In genomic region chr3:154597561-154597960, GRCm38 (mm10) we compare ENCODE assay signal across 8 mouse cellular contexts. TPM values are rescaled to one million over a fixed set of nuclear protein-coding genes. Genes with fewer than 3 reads are reported as not detected.
DNase-seq lines count a peak whose midpoint lies in the region; ATAC-seq and TF ChIP-seq lines count a peak whose summit lies in the region.

No protein-coding gene starts in this region.

- H3K27me3 ChIP-seq in spleen, adult 2 months (ENCODE audit: control insufficient read depth, insufficient read depth, low read length), result no peaks in the 10 kb centered on the region
- H3K27me3 ChIP-seq in embryonic facial prominence, embryonic 13.5 days, result no peaks in the 10 kb centered on the region
- no peaks in the 10 kb centered on the region for H3K27me3 ChIP-seq in kidney, embryonic 14.5 days (ENCODE audit: control insufficient read depth, insufficient read depth, low read length)
- H3K27me3 ChIP-seq in midbrain, embryonic 14.5 days (ENCODE audit: control insufficient read depth, insufficient read depth, low read length), result no peaks in the 10 kb centered on the region

- H3K9me3 ChIP-seq in embryonic facial prominence, embryonic 13.5 days, result no peaks in the 10 kb centered on the region
- no peaks in the 10 kb centered on the region for H3K9me3 ChIP-seq in kidney, embryonic 14.5 days (ENCODE audit: control insufficient read depth, low read length)
- no peaks in the 10 kb centered on the region for H3K9me3 ChIP-seq in midbrain, embryonic 14.5 days (ENCODE audit: control insufficient read depth, low read length)

- no peak for TF ChIP-seq CTCF in spleen, adult 2 months (IDR thresholded peaks at IDR 0.05; ENCODE audit: extremely low read depth, insufficient read depth, insufficient read length, insufficient replicate concordance)

- DNase-seq in spleen, adult 2 months (ENCODE audit: low read depth in 1 of 2, low spot score in 2 of 2), result no peak
- no peak for DNase-seq in spleen, adult 18-20 months
- no peak for DNase-seq in midbrain, embryonic 14.5 days
- no peak for DNase-seq in layer of hippocampus, adult 9-10 months (ENCODE audit: low spot score)
- DNase-seq in T-cell, adult 2 months (ENCODE audit: low spot score), result no peak
- no peak for DNase-seq in testis, postnatal 10 days (ENCODE audit: low spot score)

- H3K36me3 ChIP-seq in spleen, adult 2 months (ENCODE audit: control insufficient read depth, insufficient read depth, low read length), result no peaks in the 10 kb centered on the region
- peaks cover 18% of the 10 kb centered on the region for H3K36me3 ChIP-seq in embryonic facial prominence, embryonic 13.5 days
- peaks cover 11% of the 10 kb centered on the region for H3K36me3 ChIP-seq in kidney, embryonic 14.5 days (ENCODE audit: control insufficient read depth, insufficient read depth, low read length)
- H3K36me3 ChIP-seq in midbrain, embryonic 14.5 days (ENCODE audit: control insufficient read depth, insufficient read depth, low read length), result peaks cover 17% of the 10 kb centered on the region

- ATAC-seq in embryonic facial prominence, embryonic 13.5 days (ENCODE audit: insufficient number of reproducible peaks, insufficient read depth, low FRiP score, low TSS enrichment, low read depth), result no peak
- ATAC-seq in kidney, embryonic 14.5 days (ENCODE audit: low FRiP score, low TSS enrichment), result peak; percentile 38
- no peak for ATAC-seq in midbrain, embryonic 14.5 days (ENCODE audit: low FRiP score, low TSS enrichment)

- no peak for TF ChIP-seq POLR2A in spleen, adult 2 months (IDR thresholded peaks at IDR 0.05; ENCODE audit: low read depth, low read length)

- peak overlapping the region; percentile 88 for H3K9ac ChIP-seq in embryonic facial prominence, embryonic 13.5 days
- H3K9ac ChIP-seq in kidney, embryonic 14.5 days (ENCODE audit: low read depth, low read length), result peak overlapping the region; percentile 81
- H3K9ac ChIP-seq in midbrain, embryonic 14.5 days (replicated peaks; ENCODE audit: low read length), result peak overlapping the region; percentile 80; the same call in 1 of the 2 replicates

- 65% methylated on average over 7 of the region's 7 CpGs for WGBS in spleen, adult 2 months
- WGBS in embryonic facial prominence, embryonic 13.5 days, result 24% methylated on average over 7 of the region's 7 CpGs
- WGBS in kidney, embryonic 14.5 days, result 22% methylated on average over 7 of the region's 7 CpGs
- WGBS in midbrain, embryonic 14.5 days, result 45% methylated on average over 7 of the region's 7 CpGs

- H3K4me3 ChIP-seq in spleen, adult 2 months (ENCODE audit: extremely low read depth, insufficient read depth, insufficient read length), result peak overlapping the region; percentile 94; the same call in 1 of the 2 replicates
- H3K4me3 ChIP-seq in embryonic facial prominence, embryonic 13.5 days, result peak overlapping the region; percentile 88
- peak overlapping the region; percentile 83 for H3K4me3 ChIP-seq in kidney, embryonic 14.5 days (ENCODE audit: low read length)
- peak overlapping the region; percentile 82 for H3K4me3 ChIP-seq in midbrain, embryonic 14.5 days (replicated peaks; ENCODE audit: low read depth, low read length)

- peaks cover 3% of the 10 kb centered on the region; the same call in 1 of the 2 replicates for H3K4me1 ChIP-seq in spleen, adult 2 months (ENCODE audit: control insufficient read depth, insufficient read depth, insufficient read length)
- peaks cover 8% of the 10 kb centered on the region; the same call in 1 of the 2 replicates for H3K4me1 ChIP-seq in embryonic facial prominence, embryonic 13.5 days
- H3K4me1 ChIP-seq in kidney, embryonic 14.5 days (ENCODE audit: control insufficient read depth, insufficient read depth, low read length), result peaks cover 4% of the 10 kb centered on the region; the same call in 1 of the 2 replicates
- H3K4me1 ChIP-seq in midbrain, embryonic 14.5 days (ENCODE audit: control insufficient read depth, insufficient read depth, low read length), result 0 out of 2 replicates have a peak, but pooled peaks cover 9% of the 10 kb centered on the region

- H3K4me2 ChIP-seq in embryonic facial prominence, embryonic 13.5 days, result peak overlapping the region; percentile 73
- H3K4me2 ChIP-seq in kidney, embryonic 14.5 days (replicated peaks; ENCODE audit: low read depth, low read length), result peak overlapping the region; percentile 74
- peak overlapping the region; percentile 77 for H3K4me2 ChIP-seq in midbrain, embryonic 14.5 days (ENCODE audit: low read length)

- no peak overlapping the region for H3K27ac ChIP-seq in spleen, adult 2 months (ENCODE audit: insufficient read depth, low read length)
- peak overlapping the region; percentile 98 for H3K27ac ChIP-seq in embryonic facial prominence, embryonic 13.5 days
- peak overlapping the region; percentile 95 for H3K27ac ChIP-seq in kidney, embryonic 14.5 days (ENCODE audit: low read depth, low read length)
- no peak overlapping the region for H3K27ac ChIP-seq in midbrain, embryonic 14.5 days (replicated peaks; ENCODE audit: low read depth, low read length)

RNA-seq across cellular contexts. Expression of gene Tyw3, which starts 0.7 kb away (rescaled TPM):
- polyA plus RNA-seq in spleen, adult 2 months (2012; rRNA removed), result 7.5 and 8.1 TPM in 2 replicates
- 16.7 and 19.8 TPM in 2 replicates for polyA plus RNA-seq in embryonic facial prominence, embryonic 13.5 days (2015; fragmentation: Nextera tagmentation; extraction: Ambion mirVana)
- polyA plus RNA-seq in kidney, embryonic 14.5 days (2014; fragmentation: Nextera tagmentation; extraction: Ambion mirVana), result 18.6 and 21.5 TPM in 2 replicates
- 13.5 and 14.3 TPM in 2 replicates for polyA plus RNA-seq in midbrain, embryonic 14.5 days (2014; fragmentation: Nextera tagmentation; extraction: Ambion mirVana)

RNA-seq across cellular contexts. Expression of gene Cryz, which starts 1.1 kb away (rescaled TPM):
- 1.9 and 2.5 TPM in 2 replicates for polyA plus RNA-seq in spleen, adult 2 months (2012; rRNA removed)
- 22.4 and 23.7 TPM in 2 replicates for polyA plus RNA-seq in embryonic facial prominence, embryonic 13.5 days (2015; fragmentation: Nextera tagmentation; extraction: Ambion mirVana)
- 28.5 and 33.4 TPM in 2 replicates for polyA plus RNA-seq in kidney, embryonic 14.5 days (2014; fragmentation: Nextera tagmentation; extraction: Ambion mirVana)
- polyA plus RNA-seq in midbrain, embryonic 14.5 days (2014; fragmentation: Nextera tagmentation; extraction: Ambion mirVana), result 10.7 and 13.9 TPM in 2 replicates

Comparison
In these comparisons a context has a peak if more than half of its experiments do, and no peak if none do; other contexts are left out.
1. H3K27ac ChIP-seq: peak in embryonic facial prominence, embryonic 13.5 days (single experiment) and kidney, embryonic 14.5 days (single experiment); none in spleen, adult 2 months (single experiment) and midbrain, embryonic 14.5 days (single experiment).
2. Peak in every context shown above with its lines, with median percentiles within 50 percentile points of each other: H3K4me3 ChIP-seq, H3K4me2 ChIP-seq and H3K9ac ChIP-seq.